Mouse (Mus musculus): ENCODE measurements around the gene Olfr805. TPM values are rescaled to one million over a fixed set of nuclear protein-coding genes. Genes with fewer than 3 reads are reported as not detected.

The Olfr805 gene
- not detected in 2 replicates for polyA plus RNA-seq (2016; fragmentation: Nextera tagmentation; extraction: Ambion mirVana)

- H3K4me1 ChIP-seq, result no peaks in the 10 kb centered on the region
- H3K9me3 ChIP-seq (replicated peaks), result no peaks in the 10 kb centered on the region
- no peaks in the 10 kb centered on the region for H3K27me3 ChIP-seq (ENCODE audit: low read depth, poor library complexity, severe bottlenecking)
- H3K4me3 ChIP-seq, result no peak within 1 kb of the TSS
- H3K27ac ChIP-seq, result no peak within 1 kb of the TSS
- no peaks in the 10 kb centered on the region for H3K36me3 ChIP-seq
- WGBS, result 98% methylated on average over 2 of the region's 2 CpGs
- DNase-seq (ENCODE audit: low spot score), result no peak
Observed at GRCm38 (mm10) chr10:129729275-129729674, at the start of gene Olfr805. TSS of gene Olfr805 (minus strand) at chr10:129729375.

DNA sequence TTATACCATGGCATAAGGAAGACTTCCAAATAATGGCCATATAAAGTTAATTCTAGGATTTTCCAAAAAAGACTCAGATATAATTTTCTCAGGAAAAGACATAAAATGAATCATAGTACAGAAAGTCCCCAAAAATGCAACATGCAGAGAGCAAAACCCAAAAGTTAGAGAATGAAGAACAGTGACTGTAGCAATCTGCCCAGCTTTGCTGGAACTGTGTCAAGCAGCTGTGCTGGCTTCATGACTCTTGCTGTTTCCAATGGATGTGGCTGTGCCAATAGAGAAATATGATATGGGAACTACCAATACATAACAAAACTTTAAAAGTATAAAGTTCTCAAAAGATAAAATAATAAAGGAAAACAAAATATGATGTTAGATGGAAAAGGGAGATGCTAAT, 48.9 kb upstream of the Olfr805 start:
- H3K4me1 ChIP-seq, result no peaks in the 10 kb centered on the region
- no peaks in the 10 kb centered on the region for H3K36me3 ChIP-seq
- DNase-seq (ENCODE audit: low spot score), result no peak
- H3K27ac ChIP-seq, result no peak overlapping the region
- H3K27me3 ChIP-seq (ENCODE audit: low read depth, poor library complexity, severe bottlenecking), result no peaks in the 10 kb centered on the region
- no peak overlapping the region for H3K4me3 ChIP-seq
- H3K9me3 ChIP-seq (replicated peaks), result no peaks in the 10 kb centered on the region

GRCm38 (mm10) chr10:129774338-129774737, 45.2 kb upstream of the Olfr805 start, which contains the start of gene Olfr809:
TSS of gene Olfr809 (plus strand) at chr10:129774638.
- no peak for DNase-seq (ENCODE audit: low spot score)
- H3K4me1 ChIP-seq, result no peaks in the 10 kb centered on the region
- H3K4me3 ChIP-seq, result no peak within 1 kb of the TSS
- H3K27ac ChIP-seq, result no peak within 1 kb of the TSS
- H3K9me3 ChIP-seq (replicated peaks), result no peaks in the 10 kb centered on the region
- H3K27me3 ChIP-seq (ENCODE audit: low read depth, poor library complexity, severe bottlenecking), result no peaks in the 10 kb centered on the region
- H3K36me3 ChIP-seq, result no peaks in the 10 kb centered on the region

- Histone ChIP-seq H3K9me3 (replicated peaks) (no peaks in the 10 kb centered on the region), H3K4me1 (no peaks in the 10 kb centered on the region), H3K27ac (no peak within 1 kb of the TSS), H3K27me3 (ENCODE audit: low read depth, poor library complexity, severe bottlenecking) (no peaks in the 10 kb centered on the region), H3K4me3 (no peak within 1 kb of the TSS), H3K36me3 (no peaks in the 10 kb centered on the region)
- 93% methylated on average over 1 of the region's 1 CpGs for WGBS
- DNase-seq (ENCODE audit: low spot score), result no peak
Observed at GRCm38 (mm10) chr10:129765182-129765581, 36.0 kb upstream of the Olfr805 start, which contains the start of gene Olfr808. TSS of gene Olfr808 (plus strand) at chr10:129765482.

- no peaks in the 10 kb centered on the region for H3K36me3 ChIP-seq
- WGBS, result 91% methylated on average over 1 of the region's 1 CpGs
- H3K27ac ChIP-seq, result no peak within 1 kb of the TSS
- H3K27me3 ChIP-seq (ENCODE audit: low read depth, poor library complexity, severe bottlenecking), result no peaks in the 10 kb centered on the region
- H3K9me3 ChIP-seq (replicated peaks), result no peaks in the 10 kb centered on the region
- no peaks in the 10 kb centered on the region for H3K4me1 ChIP-seq
- H3K4me3 ChIP-seq, result no peak within 1 kb of the TSS
- no peak for DNase-seq (ENCODE audit: low spot score)
Observed at GRCm38 (mm10) chr10:129757693-129758092, 28.5 kb upstream of the Olfr805 start, which contains the start of gene Olfr807. TSS of gene Olfr807 (minus strand) at chr10:129757793.

- Histone ChIP-seq H3K36me3 (no peaks in the 10 kb centered on the region), H3K27ac (no peak within 1 kb of the TSS), H3K4me1 (no peaks in the 10 kb centered on the region), H3K27me3 (ENCODE audit: low read depth, poor library complexity, severe bottlenecking) (no peaks in the 10 kb centered on the region), H3K9me3 (replicated peaks) (no peaks in the 10 kb centered on the region), H3K4me3 (no peak within 1 kb of the TSS)
- DNase-seq (ENCODE audit: low spot score), result no peak
Observed at GRCm38 (mm10) chr10:129741821-129742220, 12.6 kb upstream of the Olfr805 start, which contains the start of gene Olfr806. TSS of gene Olfr806 (minus strand) at chr10:129741921.

- no peak for DNase-seq (ENCODE audit: low spot score)
- H3K4me1 ChIP-seq, result no peaks in the 10 kb centered on the region
- no peak within 1 kb of the TSS for H3K4me3 ChIP-seq
- no peaks in the 10 kb centered on the region for H3K9me3 ChIP-seq (replicated peaks)
- H3K36me3 ChIP-seq, result no peaks in the 10 kb centered on the region
- no peaks in the 10 kb centered on the region for H3K27me3 ChIP-seq (ENCODE audit: low read depth, poor library complexity, severe bottlenecking)
- no peak within 1 kb of the TSS for H3K27ac ChIP-seq
Observed at GRCm38 (mm10) chr10:129702910-129703309, 26.3 kb downstream of the Olfr805 start, which contains the start of gene Olfr804. TSS of gene Olfr804 (plus strand) at chr10:129703210.

DNA sequence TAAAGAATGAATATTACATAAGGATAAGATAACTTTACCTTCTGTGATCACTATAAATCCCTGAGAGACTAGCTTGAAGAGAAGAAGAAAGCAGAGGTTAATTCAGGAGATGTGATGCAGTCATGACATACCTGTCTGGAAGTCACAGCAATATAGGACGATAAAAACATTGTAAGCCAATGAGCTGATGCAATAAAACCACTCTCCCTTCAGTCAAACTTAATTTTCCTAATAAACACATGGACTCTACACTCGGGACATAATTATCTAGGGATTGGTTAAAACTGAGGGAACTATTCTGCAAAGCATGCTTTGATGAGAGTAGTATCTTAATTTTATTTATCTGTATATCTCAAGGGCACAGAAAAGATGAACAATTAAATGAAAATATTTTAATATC, 35.0 kb downstream of the Olfr805 start, which contains the start of gene Olfr803:
TSS of gene Olfr803 (minus strand) at position 101 of the 400 bp plus-strand sequence.
- H3K4me3 ChIP-seq, result no peak within 1 kb of the TSS
- WGBS, result 86% methylated on average over 2 of the region's 2 CpGs
- H3K9me3 ChIP-seq (replicated peaks), result no peaks in the 10 kb centered on the region

DNA sequence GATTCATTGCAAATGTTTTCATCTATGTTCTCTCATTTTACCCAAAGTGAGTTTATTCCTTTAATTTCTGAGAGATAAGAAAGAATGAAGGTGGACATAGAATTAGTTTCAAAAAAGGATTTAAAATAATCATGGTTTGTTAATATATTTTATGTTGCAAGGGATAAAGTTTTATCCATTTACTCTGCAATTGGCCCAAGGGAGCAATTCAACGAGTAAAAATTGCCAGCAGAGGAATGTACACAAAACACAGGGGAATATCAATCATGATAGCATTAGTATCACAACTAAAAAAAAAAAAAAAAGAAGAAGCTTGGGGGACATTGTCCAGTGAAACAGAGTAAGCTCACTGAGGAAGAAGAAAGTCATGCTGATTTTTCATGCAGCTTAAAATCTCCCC, 41.1 kb downstream of the Olfr805 start, which contains the start of gene Olfr802:
TSS of gene Olfr802 (minus strand) at position 101 of the 400 bp plus-strand sequence.
- Histone ChIP-seq H3K27ac (no peak within 1 kb of the TSS), H3K4me3 (no peak within 1 kb of the TSS), H3K36me3 (no peaks in the 10 kb centered on the region), H3K4me1 (no peaks in the 10 kb centered on the region), H3K9me3 (replicated peaks) (no peaks in the 10 kb centered on the region), H3K27me3 (ENCODE audit: low read depth, poor library complexity, severe bottlenecking) (no peaks in the 10 kb centered on the region)
- DNase-seq (ENCODE audit: low spot score), result no peak
- WGBS, result 71% methylated on average over 1 of the region's 1 CpGs

More for the DNA sequence above, 35.0 kb downstream of the Olfr805 start, which contains the start of gene Olfr803:
- Histone ChIP-seq H3K27ac (no peak within 1 kb of the TSS), H3K36me3 (no peaks in the 10 kb centered on the region), H3K4me1 (no peaks in the 10 kb centered on the region), H3K27me3 (ENCODE audit: low read depth, poor library complexity, severe bottlenecking) (no peaks in the 10 kb centered on the region)
- no peak for DNase-seq (ENCODE audit: low spot score)

DNA sequence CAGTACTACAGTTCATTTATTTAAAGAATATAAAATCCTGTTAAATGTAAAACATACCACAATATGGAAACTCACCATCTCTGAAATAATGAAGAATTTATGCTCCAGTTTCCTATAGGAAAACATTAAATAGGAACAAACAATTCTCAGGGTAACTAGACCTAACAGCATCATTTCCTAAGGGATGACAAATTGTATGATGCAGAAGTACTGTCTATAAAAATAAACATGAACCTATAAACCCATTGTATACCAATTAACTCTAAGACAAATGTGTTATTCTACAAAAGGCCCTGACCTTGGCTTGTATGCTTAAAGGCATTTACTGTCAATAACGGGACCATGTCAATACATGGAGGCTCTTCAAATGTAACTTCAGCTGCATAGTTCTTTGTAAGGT, 55.4 kb downstream of the Olfr805 start, which contains the start of gene Olfr801:
TSS of gene Olfr801 (minus strand) at position 101 of the 400 bp plus-strand sequence.
- no peaks in the 10 kb centered on the region for H3K4me1 ChIP-seq
- DNase-seq (ENCODE audit: low spot score), result no peak
- H3K4me3 ChIP-seq, result no peak within 1 kb of the TSS
- H3K27me3 ChIP-seq (ENCODE audit: low read depth, poor library complexity, severe bottlenecking), result no peaks in the 10 kb centered on the region
- H3K36me3 ChIP-seq, result no peaks in the 10 kb centered on the region
- no peak within 1 kb of the TSS for H3K27ac ChIP-seq
- 93% methylated on average over 1 of the region's 1 CpGs for WGBS
- no peaks in the 10 kb centered on the region for H3K9me3 ChIP-seq (replicated peaks)

Small RNAs within 50 kb of the gene (microRNA-seq; reads per million reads assigned to microRNA genes)
- gene Gm24485, result not detected

Other genes with a start within 250 kb of the Olfr805 start
- not detected in 2 replicates for gene Olfr789, start 244.6 kb downstream of the Olfr805 start, polyA plus RNA-seq (2016; fragmentation: Nextera tagmentation; extraction: Ambion mirVana)
- not detected in 2 replicates for gene Olfr790, start 230.9 kb downstream of the Olfr805 start, polyA plus RNA-seq (2016; fragmentation: Nextera tagmentation; extraction: Ambion mirVana)
- not detected in 2 replicates for gene Olfr791, start 207.6 kb downstream of the Olfr805 start, polyA plus RNA-seq (2016; fragmentation: Nextera tagmentation; extraction: Ambion mirVana)
- not detected in 2 replicates for gene Olfr792, start 190.2 kb downstream of the Olfr805 start, polyA plus RNA-seq (2016; fragmentation: Nextera tagmentation; extraction: Ambion mirVana)
- not detected in 2 replicates for gene Olfr794, start 161.7 kb downstream of the Olfr805 start, polyA plus RNA-seq (2016; fragmentation: Nextera tagmentation; extraction: Ambion mirVana)
- not detected in 2 replicates for gene Olfr796, start 116.8 kb downstream of the Olfr805 start, polyA plus RNA-seq (2016; fragmentation: Nextera tagmentation; extraction: Ambion mirVana)
- not detected in 2 replicates for gene Olfr798, start 101.4 kb downstream of the Olfr805 start, polyA plus RNA-seq (2016; fragmentation: Nextera tagmentation; extraction: Ambion mirVana)
- gene Olfr799, start 91.9 kb downstream of the Olfr805 start, polyA plus RNA-seq (2016; fragmentation: Nextera tagmentation; extraction: Ambion mirVana), result not detected in 2 replicates
- gene Olfr800, start 71.7 kb downstream of the Olfr805 start, polyA plus RNA-seq (2016; fragmentation: Nextera tagmentation; extraction: Ambion mirVana), result not detected in 2 replicates
- gene Olfr801, start 55.5 kb downstream of the Olfr805 start, polyA plus RNA-seq (2016; fragmentation: Nextera tagmentation; extraction: Ambion mirVana), result not detected in 2 replicates
- 0.03 TPM in 1 of 2 replicates, not detected in the other for gene Olfr802, start 41.2 kb downstream of the Olfr805 start, polyA plus RNA-seq (2016; fragmentation: Nextera tagmentation; extraction: Ambion mirVana)
- not detected in 2 replicates for gene Olfr803, start 35.1 kb downstream of the Olfr805 start, polyA plus RNA-seq (2016; fragmentation: Nextera tagmentation; extraction: Ambion mirVana)
- not detected in 2 replicates for gene Olfr804, start 26.2 kb downstream of the Olfr805 start, polyA plus RNA-seq (2016; fragmentation: Nextera tagmentation; extraction: Ambion mirVana)
- gene Olfr806, start 12.5 kb upstream of the Olfr805 start, polyA plus RNA-seq (2016; fragmentation: Nextera tagmentation; extraction: Ambion mirVana), result not detected in 2 replicates
- not detected in 2 replicates for gene Olfr807, start 28.4 kb upstream of the Olfr805 start, polyA plus RNA-seq (2016; fragmentation: Nextera tagmentation; extraction: Ambion mirVana)
- gene Olfr808, start 36.1 kb upstream of the Olfr805 start, polyA plus RNA-seq (2016; fragmentation: Nextera tagmentation; extraction: Ambion mirVana), result not detected in 2 replicates
- not detected in 2 replicates for gene Olfr809, start 45.3 kb upstream of the Olfr805 start, polyA plus RNA-seq (2016; fragmentation: Nextera tagmentation; extraction: Ambion mirVana)
- gene Olfr810, start 65.5 kb upstream of the Olfr805 start, polyA plus RNA-seq (2016; fragmentation: Nextera tagmentation; extraction: Ambion mirVana), result not detected in 2 replicates
- gene Olfr811, start 75.0 kb upstream of the Olfr805 start, polyA plus RNA-seq (2016; fragmentation: Nextera tagmentation; extraction: Ambion mirVana), result not detected in 2 replicates
- gene Olfr812, start 116.7 kb upstream of the Olfr805 start, polyA plus RNA-seq (2016; fragmentation: Nextera tagmentation; extraction: Ambion mirVana), result not detected in 2 replicates
- gene Olfr813, start 126.0 kb upstream of the Olfr805 start, polyA plus RNA-seq (2016; fragmentation: Nextera tagmentation; extraction: Ambion mirVana), result not detected in 2 replicates
- gene Olfr814, start 150.5 kb upstream of the Olfr805 start, polyA plus RNA-seq (2016; fragmentation: Nextera tagmentation; extraction: Ambion mirVana), result not detected in 2 replicates
- not detected in 2 replicates for gene Olfr815, start 176.5 kb upstream of the Olfr805 start, polyA plus RNA-seq (2016; fragmentation: Nextera tagmentation; extraction: Ambion mirVana)
- gene Olfr816, start 186.2 kb upstream of the Olfr805 start, polyA plus RNA-seq (2016; fragmentation: Nextera tagmentation; extraction: Ambion mirVana), result not detected in 2 replicates
- gene Olfr818, start 219.7 kb upstream of the Olfr805 start, polyA plus RNA-seq (2016; fragmentation: Nextera tagmentation; extraction: Ambion mirVana), result not detected in 2 replicates
- not detected in 2 replicates for gene Olfr819, start 237.9 kb upstream of the Olfr805 start, polyA plus RNA-seq (2016; fragmentation: Nextera tagmentation; extraction: Ambion mirVana)
- not detected in 2 replicates for gene Olfr247, start 246.8 kb upstream of the Olfr805 start, polyA plus RNA-seq (2016; fragmentation: Nextera tagmentation; extraction: Ambion mirVana)